Mouse (Mus musculus): ENCODE measurements around the gene Prkar2b. TPM values are rescaled to one million over a fixed set of nuclear protein-coding genes. Genes with fewer than 3 reads are reported as not detected.

The Prkar2b gene
- 18.5 and 18.6 TPM in 2 replicates for polyA plus RNA-seq (2012; rRNA removed)

GRCm38 (mm10) chr12:32061090-32061930 lies at the start of gene Prkar2b:
Gene Prkar2b (minus strand): TSS chr12:32061296.

DNA sequence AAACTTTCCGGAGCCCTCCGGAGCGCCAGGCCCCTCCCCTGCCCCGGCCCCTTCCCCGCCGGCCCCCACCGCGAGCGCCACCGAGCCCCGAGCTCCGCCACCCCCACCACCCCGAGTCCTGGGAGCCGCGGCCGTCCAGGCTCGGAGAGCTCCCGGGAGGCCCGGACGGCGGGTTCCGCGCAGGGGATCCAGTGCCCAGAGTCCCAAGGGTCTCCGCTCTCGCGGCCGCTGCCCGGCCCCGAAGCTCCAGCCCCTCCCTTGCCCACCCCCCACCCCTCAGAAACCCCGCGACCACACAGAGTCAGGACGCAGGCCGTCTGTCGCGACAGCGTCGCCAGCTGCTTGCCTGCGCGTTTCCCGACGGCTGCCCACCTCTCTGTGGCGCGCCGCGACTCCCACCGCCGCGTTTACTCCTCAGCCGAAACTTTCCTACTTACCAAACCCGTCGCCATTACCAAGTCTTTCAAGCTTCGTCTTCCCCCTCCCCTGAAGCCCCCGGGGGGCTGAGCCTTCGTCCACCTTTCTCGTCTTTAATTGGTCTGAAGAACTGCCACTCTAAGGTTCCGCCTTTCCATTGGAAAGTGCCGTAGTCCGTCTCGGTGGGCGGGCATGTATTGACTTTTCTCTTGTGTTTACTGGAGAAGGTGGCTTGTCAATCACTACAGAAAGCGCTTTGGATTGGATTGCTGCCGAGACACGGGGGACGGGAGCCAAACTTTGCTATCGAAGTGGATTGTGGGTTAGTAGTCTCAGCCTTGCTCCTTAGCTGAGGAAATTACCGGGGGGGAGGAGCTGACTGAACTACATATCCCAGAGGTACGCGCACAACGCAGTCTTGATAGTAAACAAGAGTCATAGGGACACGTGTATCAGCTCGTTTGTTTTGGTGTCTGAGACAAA lies 111.1 kb downstream of the Prkar2b start, which contains the start of gene Hbp1:
Hbp1 (minus strand) TSS at position 777 of the 900 bp plus-strand sequence.

Other genes starting within 250 kb of the Prkar2b start
- 45.7 and 46.9 TPM in 2 replicates for gene Hbp1, start 110.8 kb downstream of the Prkar2b start, polyA plus RNA-seq (2012; rRNA removed)
- 3.0 and 3.6 TPM in 2 replicates for gene Pik3cg, start 147.4 kb upstream of the Prkar2b start, polyA plus RNA-seq (2012; rRNA removed)